Mouse (Mus musculus): ENCODE measurements around the gene Plekho1.
"Not testable (repeated sequence)": the region's sequence is repeated elsewhere in the genome, so short reads cannot be mapped to it uniquely, and the experiment has no call there.

The Plekho1 gene

GRCm38 (mm10) chr3:95978265-95978664 is 17.5 kb downstream of the Plekho1 start:
- no peak for DNase-seq

- not testable (repeated sequence) for DNase-seq
These were observed 18.2 kb downstream of the Plekho1 start for GRCm38 (mm10) chr3:95977587-95977986.

GRCm38 (mm10) chr3:95977079-95977478 is 18.7 kb downstream of the Plekho1 start:
- no peak for DNase-seq

GRCm38 (mm10) chr3:95972873-95973634 is 22.7 kb downstream of the Plekho1 start:
- DNase-seq, result no peak

- DNase-seq, result no peak
These were observed 23.4 kb downstream of the Plekho1 start for GRCm38 (mm10) chr3:95972251-95972872.

- DNase-seq, result not testable (repeated sequence)
These were observed 25.1 kb downstream of the Plekho1 start for GRCm38 (mm10) chr3:95970661-95971060.

GRCm38 (mm10) chr3:95969277-95969676 is 26.5 kb downstream of the Plekho1 start:
- no peak for DNase-seq

GRCm38 (mm10) chr3:95965518-95966451 is 30.0 kb downstream of the Plekho1 start:
- DNase-seq, result no peak

- peak; percentile 48 for DNase-seq
These were observed 32.1 kb downstream of the Plekho1 start for GRCm38 (mm10) chr3:95963681-95964080.

- DNase-seq, result no peak
These were observed 32.6 kb downstream of the Plekho1 start for GRCm38 (mm10) chr3:95963230-95963629.

GRCm38 (mm10) chr3:95962182-95962581 is 33.6 kb downstream of the Plekho1 start:
- DNase-seq, result not testable (repeated sequence)

GRCm38 (mm10) chr3:95959807-95960206 is 36.0 kb downstream of the Plekho1 start:
- DNase-seq, result no peak

GRCm38 (mm10) chr3:95959082-95959481 is 36.7 kb downstream of the Plekho1 start:
- no peak for DNase-seq

GRCm38 (mm10) chr3:95957359-95958148 is 38.2 kb downstream of the Plekho1 start:
- no peak for DNase-seq

GRCm38 (mm10) chr3:95955318-95955717 is 40.5 kb downstream of the Plekho1 start:
- no peak for DNase-seq

- not testable (repeated sequence) for DNase-seq
These were observed 41.1 kb downstream of the Plekho1 start for GRCm38 (mm10) chr3:95954648-95955173.

- DNase-seq, result no peak
These were observed 42.3 kb downstream of the Plekho1 start for GRCm38 (mm10) chr3:95953522-95953921.

GRCm38 (mm10) chr3:95953023-95953422 is 42.8 kb downstream of the Plekho1 start:
- DNase-seq, result no peak

GRCm38 (mm10) chr3:95951566-95951965 is 44.2 kb downstream of the Plekho1 start:
- not testable (repeated sequence) for DNase-seq

GRCm38 (mm10) chr3:95950763-95951551 is 44.8 kb downstream of the Plekho1 start:
- DNase-seq, result peak; percentile 96

GRCm38 (mm10) chr3:95948325-95948724 is 47.5 kb downstream of the Plekho1 start:
- DNase-seq, result no peak

Measured in kidney, adult 18-20 months (tissue).